Mouse (Mus musculus) MN1 (cell line): ENCODE data around the gene Eif2b1.
"Not testable (repeated sequence)": the region's sequence is repeated elsewhere in the genome, so short reads cannot be mapped to it uniquely, and the experiment has no call there.

ENCODE experiments used
- DNase-seq: peaks from one replicate; pipeline ENCODE4 v3.0.0-alpha.2; 2016; ENCODE audit warnings: low spot score

Gene Eif2b1

GRCm38 (mm10) chr5:124578633-124579317 is at the start of gene Eif2b1, which contains the start of gene Gtf2h3:
Gene Eif2b1, minus strand, starts transcription at chr5:124579131.
Gene Gtf2h3, plus strand, starts transcription at chr5:124579140.
- DNase-seq, result peak; percentile 87

- no peak for DNase-seq
Measured at GRCm38 (mm10) chr5:124624291-124624690, 45.4 kb upstream of the Eif2b1 start.

- DNase-seq, result no peak
Measured at GRCm38 (mm10) chr5:124622890-124623289, 44.0 kb upstream of the Eif2b1 start.

- peak; percentile 10 for DNase-seq
Measured at GRCm38 (mm10) chr5:124621362-124621761, 42.4 kb upstream of the Eif2b1 start.

- no peak for DNase-seq
Measured at GRCm38 (mm10) chr5:124618711-124619110, 39.8 kb upstream of the Eif2b1 start.

- no peak for DNase-seq
Measured at GRCm38 (mm10) chr5:124614709-124615108, 35.8 kb upstream of the Eif2b1 start.

- no peak for DNase-seq
Measured at GRCm38 (mm10) chr5:124610965-124611364, 32.0 kb upstream of the Eif2b1 start.

- DNase-seq, result no peak
Measured at GRCm38 (mm10) chr5:124605041-124605622, 26.2 kb upstream of the Eif2b1 start.

GRCm38 (mm10) chr5:124604296-124604695 is 25.4 kb upstream of the Eif2b1 start:
- DNase-seq, result no peak

GRCm38 (mm10) chr5:124602349-124602748 is 23.4 kb upstream of the Eif2b1 start:
- peak; percentile 28 for DNase-seq

GRCm38 (mm10) chr5:124599726-124600125 is 20.8 kb upstream of the Eif2b1 start:
- not testable (repeated sequence) for DNase-seq

- peak; percentile 88 for DNase-seq
Measured at GRCm38 (mm10) chr5:124598224-124599174, 19.6 kb upstream of the Eif2b1 start.

- DNase-seq, result no peak
Measured at GRCm38 (mm10) chr5:124592768-124593167, 13.8 kb upstream of the Eif2b1 start.

- DNase-seq, result no peak
Measured at GRCm38 (mm10) chr5:124582515-124582914, 3.6 kb upstream of the Eif2b1 start.

GRCm38 (mm10) chr5:124575467-124575866 is 3.5 kb downstream of the Eif2b1 start:
- DNase-seq, result no peak

- no peak for DNase-seq
Measured at GRCm38 (mm10) chr5:124571068-124571467, 7.9 kb downstream of the Eif2b1 start.

GRCm38 (mm10) chr5:124555145-124555544 is 23.8 kb downstream of the Eif2b1 start:
- no peak for DNase-seq

GRCm38 (mm10) chr5:124553607-124554006 is 25.3 kb downstream of the Eif2b1 start:
- DNase-seq, result no peak

GRCm38 (mm10) chr5:124552558-124553307 is 26.2 kb downstream of the Eif2b1 start, which contains the start of gene Ddx55:
Gene Ddx55, plus strand, starts transcription at chr5:124552864.
- DNase-seq, result peak; percentile 83

GRCm38 (mm10) chr5:124552094-124552472 is 26.8 kb downstream of the Eif2b1 start:
- peak; percentile 12 for DNase-seq

- DNase-seq, result not testable (repeated sequence)
Measured at GRCm38 (mm10) chr5:124551349-124552093, 27.4 kb downstream of the Eif2b1 start.
